Mouse (Mus musculus): ENCODE data around the gene Babam1.
A peak's percentile ranks its signal among the peaks of the same experiment; 100 is the strongest.

The Babam1 gene

DNA sequence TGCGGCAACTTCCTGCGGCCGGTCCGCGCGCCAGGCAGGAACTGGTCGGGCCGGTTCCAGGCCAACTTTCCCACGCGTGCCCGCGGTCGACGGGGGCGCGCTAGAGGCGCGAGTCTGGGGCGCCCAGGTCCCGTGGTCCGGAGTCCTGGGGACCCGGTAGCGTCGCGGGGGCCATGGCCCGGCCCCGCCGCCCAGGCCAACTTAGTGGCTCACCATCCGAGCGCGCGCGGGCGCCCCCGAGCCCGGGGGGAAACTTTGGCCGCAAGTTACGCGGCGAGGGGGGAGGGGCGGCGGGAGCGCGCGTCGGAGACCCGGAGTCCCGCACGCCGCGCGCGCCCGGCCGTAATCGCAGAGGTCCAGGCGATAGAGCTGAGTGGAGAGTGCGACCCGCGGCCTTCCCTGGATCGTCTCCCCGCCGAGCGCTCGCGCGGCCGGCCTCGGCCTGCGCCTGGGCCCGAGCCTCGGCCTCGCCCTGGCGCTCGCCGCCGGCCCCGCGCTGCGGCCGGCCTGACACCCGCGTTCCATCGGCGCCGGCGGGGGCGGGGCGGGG lies 15.2 kb upstream of the Babam1 start, which contains the start of gene Nr2f6:
Nr2f6 (minus strand) TSS at position 540 of the 550 bp plus-strand sequence.
- DNase-seq = peak; percentile 99

- DNase-seq = peak; percentile 99
Measured at GRCm38 (mm10) chr8:71381971-71382961, 14.4 kb upstream of the Babam1 start.

DNA sequence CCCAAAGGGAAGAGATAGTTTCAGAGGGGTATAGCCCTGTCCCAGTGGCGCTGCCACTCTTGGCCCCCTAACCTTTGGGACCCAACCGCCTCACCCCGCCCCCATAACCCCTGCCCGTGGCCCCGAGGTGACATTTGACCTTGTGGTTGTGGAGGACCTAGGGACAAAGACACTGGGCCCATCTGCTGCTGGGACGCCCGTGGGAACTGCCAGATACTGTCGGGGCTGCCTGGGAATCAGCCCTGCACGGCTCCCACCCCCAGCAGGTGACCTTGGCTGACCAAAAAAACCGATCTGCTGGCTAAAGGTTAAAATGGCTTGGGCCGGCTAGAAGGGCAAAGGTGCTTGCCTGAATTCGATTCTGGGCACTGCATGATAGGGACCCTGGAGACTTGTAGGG lies 13.3 kb upstream of the Babam1 start:
- peak; percentile 95 for DNase-seq

GRCm38 (mm10) chr8:71383860-71384259 lies 12.8 kb upstream of the Babam1 start:
- DNase-seq = peak; percentile 95

- DNase-seq = no peak
Measured at GRCm38 (mm10) chr8:71385212-71385835, 11.3 kb upstream of the Babam1 start.

- peak; percentile 96 for DNase-seq
Measured at GRCm38 (mm10) chr8:71388267-71388666, 8.4 kb upstream of the Babam1 start.

GRCm38 (mm10) chr8:71391696-71392095 lies 5.0 kb upstream of the Babam1 start:
- DNase-seq = peak; percentile 82

GRCm38 (mm10) chr8:71392391-71392790 lies 4.3 kb upstream of the Babam1 start:
- peak; percentile 90 for DNase-seq

DNA sequence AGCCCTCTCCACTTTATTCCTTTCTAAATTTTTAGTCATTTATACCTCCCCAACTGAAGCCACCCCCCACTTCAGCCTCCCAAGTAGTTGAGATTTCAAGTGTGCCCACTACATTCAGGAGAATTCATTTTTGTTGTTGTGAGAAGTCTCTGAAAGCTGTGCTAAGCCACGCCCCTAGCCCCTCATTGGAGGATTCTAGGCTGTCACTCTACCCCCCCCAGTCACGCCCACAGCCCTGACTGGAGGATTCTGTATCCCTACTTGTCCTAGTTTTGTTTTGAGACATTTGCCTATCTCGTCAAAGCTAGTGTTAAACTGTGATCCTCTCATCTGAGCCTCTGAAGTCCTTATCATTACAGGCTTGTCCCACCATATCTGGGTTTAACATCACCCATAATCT lies 3.8 kb upstream of the Babam1 start:
- DNase-seq = peak; percentile 87

- DNase-seq = peak; percentile 93
Measured at GRCm38 (mm10) chr8:71394481-71394880, 2.2 kb upstream of the Babam1 start.

GRCm38 (mm10) chr8:71395071-71395470 lies 1.6 kb upstream of the Babam1 start:
- DNase-seq = peak; percentile 92

GRCm38 (mm10) chr8:71395629-71396028 lies 1.0 kb upstream of the Babam1 start, which contains the start of gene Ushbp1:
Gene Ushbp1, minus strand, starts transcription at chr8:71395802.
- peak; percentile 99 for DNase-seq

DNA sequence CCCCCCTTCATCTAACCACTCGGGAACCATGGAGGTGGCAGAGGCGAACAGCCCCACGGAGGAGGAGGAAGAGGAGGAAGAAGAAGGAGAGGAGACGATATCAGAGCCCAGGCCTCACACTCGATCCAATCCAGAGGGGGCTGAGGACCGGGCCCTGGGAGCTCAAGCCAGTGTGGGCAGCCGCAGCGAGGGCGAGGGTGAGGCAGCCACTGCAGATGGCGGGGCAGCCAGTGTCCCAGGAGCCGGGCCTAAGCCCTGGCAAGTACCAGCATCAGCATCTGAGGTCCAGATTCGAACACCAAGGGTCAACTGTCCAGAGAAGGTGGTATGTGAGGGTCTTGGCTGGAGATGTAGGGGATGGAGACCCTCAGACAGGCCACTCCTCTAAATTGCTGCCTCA lies 1.0 kb downstream of the Babam1 start:
- peak; percentile 94 for DNase-seq

DNA sequence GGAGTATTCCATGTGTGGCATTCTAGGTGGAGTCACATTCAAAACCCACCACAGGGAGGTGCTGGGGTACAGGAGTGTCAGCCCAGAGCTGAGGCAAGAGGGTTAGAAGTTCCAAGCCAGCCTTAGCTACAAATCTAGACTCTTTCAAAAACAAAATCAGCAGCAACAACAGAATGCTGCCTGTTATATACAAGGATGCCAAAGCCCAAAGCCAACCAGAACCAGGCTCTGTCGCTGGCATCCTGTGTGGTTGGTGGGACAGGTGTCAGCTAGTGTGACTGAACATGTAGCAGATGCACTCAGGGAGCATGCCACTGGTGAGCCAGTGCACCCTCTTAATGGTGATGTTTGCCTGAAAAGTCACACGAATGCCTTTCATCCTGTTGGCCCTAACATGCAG lies 4.2 kb downstream of the Babam1 start:
- DNase-seq = peak; percentile 64

- peak; percentile 91 for DNase-seq
Measured at GRCm38 (mm10) chr8:71401454-71401853, 4.8 kb downstream of the Babam1 start.

DNA sequence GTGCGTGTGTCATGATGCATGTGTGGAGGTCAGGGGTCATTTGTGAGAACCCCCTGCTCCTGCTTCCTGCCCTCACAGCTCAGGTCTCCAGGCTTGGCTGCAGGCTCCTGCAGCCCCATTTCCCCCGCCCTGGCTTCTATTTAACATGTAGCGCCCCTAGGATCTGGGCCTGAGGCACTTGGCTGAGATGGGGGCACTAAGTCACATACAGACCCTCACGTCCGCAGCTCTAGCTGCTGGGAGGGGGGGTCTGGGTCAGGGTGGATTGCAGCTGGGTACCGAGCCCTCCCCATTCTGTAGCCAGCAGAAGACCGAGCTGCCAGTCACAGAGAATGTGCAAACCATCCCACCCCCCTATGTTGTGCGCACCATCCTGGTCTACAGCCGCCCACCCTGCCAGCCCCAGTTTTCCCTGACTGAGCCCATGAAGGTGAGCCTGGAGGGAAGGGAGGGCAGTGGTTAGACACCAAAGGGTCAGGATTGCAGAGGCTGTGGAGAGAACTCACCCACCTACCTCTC lies 5.8 kb downstream of the Babam1 start:
- DNase-seq = peak; percentile 90

DNA sequence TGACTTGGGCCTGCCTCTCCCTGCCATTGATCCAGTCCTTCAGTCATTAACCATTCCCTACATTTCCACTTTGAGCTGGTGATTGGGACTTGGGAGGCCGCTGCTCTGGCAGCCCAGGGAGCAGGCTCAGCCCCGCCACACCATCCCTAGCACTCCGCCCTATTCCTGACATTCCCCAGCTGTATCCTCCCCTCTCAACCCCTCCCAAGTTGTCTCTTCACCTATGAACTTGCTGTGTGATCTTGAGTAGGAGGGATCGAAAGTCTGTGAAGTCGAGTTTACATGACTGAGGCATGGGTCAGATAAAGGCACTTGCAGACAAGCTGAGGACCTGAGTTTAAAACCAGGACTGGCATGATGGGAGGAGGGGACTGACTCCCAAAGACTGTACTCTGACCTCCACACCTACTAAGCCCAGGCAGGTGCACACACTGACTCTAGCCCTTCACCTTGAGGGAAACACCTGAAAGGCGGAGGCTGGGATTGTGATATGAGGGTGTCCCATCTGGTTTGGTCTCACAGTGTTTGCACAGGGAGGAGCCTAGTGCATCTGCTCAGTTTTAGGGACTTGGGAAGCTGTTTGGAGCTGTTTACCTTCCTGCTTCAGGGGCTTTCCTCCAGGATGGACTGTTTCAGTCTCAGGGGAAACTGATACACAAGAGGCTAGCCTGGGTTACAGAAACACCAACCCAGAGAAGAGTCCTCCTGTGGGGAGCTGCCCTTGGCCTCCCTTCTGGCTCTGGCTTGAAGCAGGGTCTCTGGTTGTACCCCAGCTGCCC lies 6.6 kb downstream of the Babam1 start:
- DNase-seq = peak; percentile 86

- DNase-seq = peak; percentile 92
Measured at GRCm38 (mm10) chr8:71404011-71404410, 7.3 kb downstream of the Babam1 start.

- peak; percentile 91 for DNase-seq
Measured at GRCm38 (mm10) chr8:71404951-71405351, 8.3 kb downstream of the Babam1 start.

DNA sequence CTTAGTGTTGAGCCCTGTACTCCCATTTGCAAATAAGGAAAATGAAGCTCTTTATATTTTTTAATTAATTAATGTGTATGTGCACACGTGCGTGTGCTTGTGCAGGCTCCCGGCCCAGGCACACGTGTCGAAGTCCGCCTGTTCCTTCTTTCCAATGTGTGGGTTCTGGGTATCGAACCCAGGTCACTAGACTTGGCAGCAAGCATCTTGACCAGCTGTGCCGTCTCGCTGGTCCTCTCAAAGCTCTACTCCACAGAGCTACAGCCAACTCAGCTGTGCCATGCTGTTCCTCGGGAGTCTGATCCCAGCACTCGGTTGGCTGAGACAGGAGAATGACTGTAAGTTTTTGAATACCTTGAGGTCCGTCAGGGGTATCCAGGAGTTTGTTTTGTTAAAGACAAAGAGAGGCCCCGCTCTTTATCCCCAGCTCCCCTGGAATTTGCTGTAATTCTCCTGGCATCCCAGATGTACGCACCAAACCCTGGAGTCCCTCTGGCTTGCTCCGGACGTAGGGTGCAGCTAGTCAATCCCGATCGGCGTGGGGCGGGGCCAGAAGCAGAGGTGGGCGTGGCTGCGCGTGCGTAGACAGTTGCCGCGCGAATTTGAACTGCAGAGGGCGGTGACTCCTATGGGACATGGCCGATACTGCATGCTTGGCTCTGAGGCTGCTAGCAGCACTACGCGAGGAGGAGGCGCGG lies 8.9 kb downstream of the Babam1 start, which contains the start of gene Ankle1:
Ankle1 (plus strand) TSS at position 610 of the 698 bp plus-strand sequence.
- peak; percentile 99 for DNase-seq
